Mouse (Mus musculus): ENCODE data around the gene Ptbp3. TPM values are rescaled to one million over a fixed set of nuclear protein-coding genes. Genes with fewer than 3 reads are reported as not detected.

Ptbp3 gene
- total and polyA plus RNA-seq, 3 experiments: 78.8 to 315 (median 121) TPM

GRCm38 (mm10) chr4:59569538-59569937, 20.4 kb upstream of the Ptbp3 start (continued):
- no peak for TF ChIP-seq GATA1 (IDR thresholded peaks at IDR 0.05; ENCODE audit: low read depth, low read length)
- no peak for TF ChIP-seq E2F4 (IDR thresholded peaks at IDR 0.05; ENCODE audit: borderline replicate concordance, low read depth, low read length)
- no peak for TF ChIP-seq ELF1 (IDR thresholded peaks at IDR 0.05; ENCODE audit: low read depth, low read length)
- no peak for TF ChIP-seq MAX (IDR thresholded peaks at IDR 0.05; ENCODE audit: low read length)
- no peak for TF ChIP-seq KAT2A (conservative IDR thresholded peaks at IDR 0.05; ENCODE audit: low read depth, low read length)
- TF ChIP-seq MAZ (IDR thresholded peaks at IDR 0.05; ENCODE audit: low read depth, low read length): no peak
- TF ChIP-seq ZMIZ1 (IDR thresholded peaks at IDR 0.05; ENCODE audit: low read depth, low read length): no peak
- TF ChIP-seq ETS1 (IDR thresholded peaks at IDR 0.05; ENCODE audit: low read depth, low read length): no peak
- peak; percentile 97 for TF ChIP-seq SMC3 (IDR thresholded peaks at IDR 0.05; ENCODE audit: low read depth, low read length)
- no peak for TF ChIP-seq USF2 (IDR thresholded peaks at IDR 0.05; ENCODE audit: borderline replicate concordance in 1 of 2, insufficient read depth in 1 of 2, low read depth in 1 of 2, low read length in 2 of 2)
- no peak for TF ChIP-seq MYC (IDR thresholded peaks at IDR 0.05; ENCODE audit: low read depth, low read length)

- TF ChIP-seq MAZ (IDR thresholded peaks at IDR 0.05; ENCODE audit: low read depth, low read length): no peak
- TF ChIP-seq MAFK (IDR thresholded peaks at IDR 0.05; ENCODE audit: borderline replicate concordance, low read depth, low read length): no peak
- TF ChIP-seq ZMIZ1 (IDR thresholded peaks at IDR 0.05; ENCODE audit: low read depth, low read length): no peak
- no peak for TF ChIP-seq TBP (IDR thresholded peaks at IDR 0.05; ENCODE audit: low read depth, low read length)
- TF ChIP-seq RAD21 (IDR thresholded peaks at IDR 0.05; ENCODE audit: low read depth, low read length): no peak
- TF ChIP-seq USF1 (IDR thresholded peaks at IDR 0.05; ENCODE audit: low read depth, low read length): no peak
- no peaks in the 10 kb centered on the region for H3K79me2 ChIP-seq (ENCODE audit: control insufficient read depth, insufficient read depth, low read length, poor library complexity)
- H3K27me3 ChIP-seq (ENCODE audit: control insufficient read depth in 1 of 2, insufficient read depth in 2 of 2, low read length in 2 of 2): no peaks in the 10 kb centered on the region
- H3K4me3 ChIP-seq (ENCODE audit: control insufficient read depth in 1 of 2, insufficient read depth in 1 of 2, low read depth in 2 of 2, low read length in 2 of 2): no peak overlapping the region
- no peaks in the 10 kb centered on the region for H3K9me3 ChIP-seq (replicated peaks; ENCODE audit: insufficient read depth, low read length)
- H3K9ac ChIP-seq (ENCODE audit: control insufficient read depth, low read depth, low read length, poor library complexity, severe bottlenecking): no peak overlapping the region
- DNase-seq (ENCODE audit: low read depth, low spot score): no peak
- H3K36me3 ChIP-seq (ENCODE audit: control insufficient read depth in 1 of 2, insufficient read depth in 2 of 2, low read length in 2 of 2): peaks cover 0 to 29% of the 10 kb centered on the region in 2 experiments; a peak in 2 of 4 replicates
- peaks cover 0 to 21% of the 10 kb centered on the region in 2 experiments; a peak in 3 of 4 replicates for H3K4me1 ChIP-seq (ENCODE audit: control insufficient read depth in 1 of 2, insufficient read depth in 2 of 2, low read length in 2 of 2)
- no peak overlapping the region for H3K27ac ChIP-seq (ENCODE audit: control insufficient read depth, low read depth, low read length)
Observed at GRCm38 (mm10) chr4:59567576-59568260, 18.6 kb upstream of the Ptbp3 start.

DNA sequence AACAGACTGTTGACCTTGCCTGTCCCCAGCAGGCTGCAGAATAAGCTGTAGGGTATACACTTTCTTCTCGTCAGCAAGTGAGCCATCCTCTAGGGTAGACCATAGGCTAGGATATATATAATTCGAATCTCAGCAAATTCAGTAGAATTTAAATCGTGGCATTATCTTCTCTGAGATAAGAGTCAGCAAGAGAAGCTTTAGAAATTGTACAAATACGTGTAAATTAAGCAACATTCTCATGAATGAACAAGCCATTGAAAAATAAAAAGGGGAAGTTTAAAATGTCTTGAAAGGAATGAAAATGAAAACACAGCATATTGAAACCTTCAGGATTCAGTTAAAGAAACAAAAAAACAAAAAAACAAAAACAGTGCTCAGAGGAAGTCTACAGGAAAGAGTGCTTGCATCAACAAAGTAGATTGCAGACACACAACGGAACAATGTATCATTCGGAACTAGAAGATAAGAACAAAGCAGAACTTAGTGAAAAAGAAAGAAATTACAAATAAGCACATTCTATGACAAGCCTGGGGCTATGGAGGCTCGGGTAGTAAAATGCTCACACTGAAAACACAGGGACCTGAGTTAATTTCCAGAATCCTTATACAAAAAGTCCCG, 16.5 kb upstream of the Ptbp3 start:
- Histone ChIP-seq H3K4me3 (ENCODE audit: control insufficient read depth in 1 of 2, insufficient read depth in 1 of 2, low read depth in 2 of 2, low read length in 2 of 2) (peak overlapping the region; percentile 23 to 61; a peak in 2 of 4 replicates), H3K36me3 (ENCODE audit: control insufficient read depth in 1 of 2, insufficient read depth in 2 of 2, low read length in 2 of 2) (peaks cover 0 to 23% of the 10 kb centered on the region in 2 experiments; a peak in 2 of 4 replicates), H3K9me3 (replicated peaks; ENCODE audit: insufficient read depth, low read length) (no peaks in the 10 kb centered on the region), H3K27ac (ENCODE audit: control insufficient read depth, low read depth, low read length) (peak overlapping the region; percentile 74; the same call in 1 of the 2 replicates), H3K4me1 (ENCODE audit: control insufficient read depth in 1 of 2, insufficient read depth in 2 of 2, low read length in 2 of 2) (peaks cover 0 to 16% of the 10 kb centered on the region in 2 experiments; a peak in 3 of 4 replicates), H3K9ac (ENCODE audit: control insufficient read depth, low read depth, low read length, poor library complexity, severe bottlenecking) (peak overlapping the region; percentile 40), H3K27me3 (ENCODE audit: control insufficient read depth in 1 of 2, insufficient read depth in 2 of 2, low read length in 2 of 2) (no peaks in the 10 kb centered on the region), H3K79me2 (ENCODE audit: control insufficient read depth, insufficient read depth, low read length, poor library complexity) (no peaks in the 10 kb centered on the region)
- DNase-seq (ENCODE audit: low read depth, low spot score): peak; percentile 76
- TF ChIP-seq POLR2A (IDR thresholded peaks at IDR 0.05; ENCODE audit: control insufficient read depth in 1 of 2, insufficient read depth in 1 of 2, low read depth in 1 of 2, low read length in 2 of 2, poor library complexity in 1 of 2): no peak
- TF ChIP-seq NELFE (IDR thresholded peaks at IDR 0.05; ENCODE audit: low read depth, low read length): no peak
- TF ChIP-seq MYC (IDR thresholded peaks at IDR 0.05; ENCODE audit: low read depth, low read length): peak; percentile 48; the same call in 1 of the 2 replicates
- no peak for TF ChIP-seq CTCF (IDR thresholded peaks at IDR 0.05 in 2 of 3, conservative IDR thresholded peaks at IDR 0.05 in 1 of 3; ENCODE audit: control insufficient read depth in 1 of 3, insufficient read depth in 1 of 3, low read depth in 2 of 3, low read length in 3 of 3, poor library complexity in 1 of 3, severe bottlenecking in 1 of 3)
- no peak for TF ChIP-seq MAZ (IDR thresholded peaks at IDR 0.05; ENCODE audit: low read depth, low read length)
- TF ChIP-seq JUND (IDR thresholded peaks at IDR 0.05; ENCODE audit: low read depth, low read length): no peak
- TF ChIP-seq ZMIZ1 (IDR thresholded peaks at IDR 0.05; ENCODE audit: low read depth, low read length): no peak
- peak; percentile 63; the same call in 1 of the 2 replicates for TF ChIP-seq MXI1 (IDR thresholded peaks at IDR 0.05; ENCODE audit: low read depth, low read length)
- 0 out of 2 replicates have a peak, but pooled peaks have one; percentile 19 for TF ChIP-seq ZC3H11A (IDR thresholded peaks at IDR 0.05; ENCODE audit: low read depth, low read length)
- 0 out of 2 replicates have a peak, but pooled peaks have one; percentile 37 for TF ChIP-seq MAFK (IDR thresholded peaks at IDR 0.05; ENCODE audit: borderline replicate concordance, low read depth, low read length)
- no peak for TF ChIP-seq TBP (IDR thresholded peaks at IDR 0.05; ENCODE audit: low read depth, low read length)
- no peak for TF ChIP-seq ZKSCAN1 (IDR thresholded peaks at IDR 0.05; ENCODE audit: low read depth, low read length)
- TF ChIP-seq E2F4 (IDR thresholded peaks at IDR 0.05; ENCODE audit: borderline replicate concordance, low read depth, low read length): no peak
- no peak for TF ChIP-seq MEF2A (IDR thresholded peaks at IDR 0.05; ENCODE audit: extremely low read depth, insufficient replicate concordance, low read depth, low read length, poor library complexity, severe bottlenecking)
- peak; percentile 42 for TF ChIP-seq TAL1 (IDR thresholded peaks at IDR 0.05; ENCODE audit: low read length)
- peak; percentile 87 for TF ChIP-seq GATA1 (IDR thresholded peaks at IDR 0.05; ENCODE audit: low read depth, low read length)
- no peak for TF ChIP-seq CHD1 (IDR thresholded peaks at IDR 0.05; ENCODE audit: low read depth, low read length)
